Mouse (Mus musculus): ENCODE measurements around the gene Serinc5. TPM values are rescaled to one million over a fixed set of nuclear protein-coding genes. Genes with fewer than 3 reads are reported as not detected.
A peak's percentile ranks its signal among the peaks of the same experiment; 100 is the strongest.
"Not testable (repeated sequence)": the region's sequence is repeated elsewhere in the genome, so short reads cannot be mapped to it uniquely, and the experiment has no call there.

Gene Serinc5
- polyA plus RNA-seq, 1 experiment from 2014 or later: 10.6 TPM

- Histone ChIP-seq H3K4me3 (no peak overlapping the region), H3K9me3 (no peaks in the 10 kb centered on the region), H3K36me3 (no peaks in the 10 kb centered on the region), H3K27me3 (ENCODE audit: insufficient read depth, poor library complexity, severe bottlenecking) (peaks cover 3% of the 10 kb centered on the region; the same call in 1 of the 2 replicates), H3K4me1 (replicated peaks) (peaks cover 25% of the 10 kb centered on the region), H3K27ac (no peak overlapping the region)
- 85% methylated on average over 7 of the region's 7 CpGs for WGBS
- DNase-seq (ENCODE audit: low spot score): no peak
These were observed 68.8 kb downstream of the Serinc5 start for GRCm38 (mm10) chr13:92679661-92680060.

- peaks cover 18% of the 10 kb centered on the region for H3K4me1 ChIP-seq (replicated peaks)
- H3K9me3 ChIP-seq: peaks cover 3% of the 10 kb centered on the region; the same call in 1 of the 2 replicates
- 86% methylated on average over 2 of the region's 2 CpGs for WGBS
- peaks cover 11% of the 10 kb centered on the region; the same call in 1 of the 2 replicates for H3K27me3 ChIP-seq (ENCODE audit: insufficient read depth, poor library complexity, severe bottlenecking)
- no peak overlapping the region for H3K27ac ChIP-seq
- no peak overlapping the region for H3K4me3 ChIP-seq
- H3K36me3 ChIP-seq: peaks cover 12% of the 10 kb centered on the region
- no peak for DNase-seq (ENCODE audit: low spot score)
These were observed 70.7 kb downstream of the Serinc5 start for GRCm38 (mm10) chr13:92681541-92681940.

DNA sequence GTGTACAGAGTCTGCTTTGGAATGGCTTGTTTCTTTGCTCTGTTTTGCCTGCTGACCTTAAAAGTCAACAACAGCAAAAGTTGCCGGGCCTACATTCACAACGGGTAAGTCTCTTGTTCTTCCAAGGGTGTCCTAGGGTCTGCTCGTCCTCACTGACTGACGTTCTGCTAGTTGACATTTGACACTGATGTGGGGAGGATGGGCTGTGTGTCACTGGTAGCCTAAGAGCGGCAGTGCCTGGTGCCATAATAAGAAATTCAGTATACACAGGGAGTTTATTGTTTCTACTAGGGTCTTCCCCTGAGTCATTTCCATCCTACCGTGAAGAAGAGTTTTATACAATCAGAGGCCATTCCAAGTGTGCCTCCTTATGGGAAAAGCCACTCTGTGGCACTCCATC is 71.9 kb downstream of the Serinc5 start:
- H3K9me3 ChIP-seq: peaks cover 6% of the 10 kb centered on the region; the same call in 1 of the 2 replicates
- DNase-seq (ENCODE audit: low spot score): peak; percentile 15
- H3K4me1 ChIP-seq (replicated peaks): peaks cover 15% of the 10 kb centered on the region
- WGBS: 19% methylated on average over 6 of the region's 6 CpGs
- peak overlapping the region; percentile 40; the same call in 1 of the 2 replicates for H3K27ac ChIP-seq
- H3K36me3 ChIP-seq: peaks cover 21% of the 10 kb centered on the region
- peaks cover 11% of the 10 kb centered on the region; the same call in 1 of the 2 replicates for H3K27me3 ChIP-seq (ENCODE audit: insufficient read depth, poor library complexity, severe bottlenecking)
- H3K4me3 ChIP-seq: no peak overlapping the region

- Histone ChIP-seq H3K4me1 (replicated peaks) (peaks cover 15% of the 10 kb centered on the region), H3K36me3 (peaks cover 27% of the 10 kb centered on the region), H3K4me3 (no peak overlapping the region), H3K27ac (peak overlapping the region; percentile 40; the same call in 1 of the 2 replicates), H3K9me3 (peaks cover 6% of the 10 kb centered on the region; the same call in 1 of the 2 replicates), H3K27me3 (ENCODE audit: insufficient read depth, poor library complexity, severe bottlenecking) (peaks cover 11% of the 10 kb centered on the region; the same call in 1 of the 2 replicates)
- no peak for DNase-seq (ENCODE audit: low spot score)
- WGBS: 64% methylated on average over 4 of the region's 4 CpGs
These were observed 72.6 kb downstream of the Serinc5 start for GRCm38 (mm10) chr13:92683464-92683863.

GRCm38 (mm10) chr13:92684310-92684709 is 73.4 kb downstream of the Serinc5 start:
- 90% methylated on average over 4 of the region's 4 CpGs for WGBS
- DNase-seq (ENCODE audit: low spot score): no peak
- H3K27ac ChIP-seq: no peak overlapping the region
- H3K9me3 ChIP-seq: peaks cover 6% of the 10 kb centered on the region; the same call in 1 of the 2 replicates
- peaks cover 29% of the 10 kb centered on the region for H3K36me3 ChIP-seq
- H3K4me1 ChIP-seq (replicated peaks): peaks cover 15% of the 10 kb centered on the region
- peaks cover 11% of the 10 kb centered on the region; the same call in 1 of the 2 replicates for H3K27me3 ChIP-seq (ENCODE audit: insufficient read depth, poor library complexity, severe bottlenecking)
- H3K4me3 ChIP-seq: no peak overlapping the region

GRCm38 (mm10) chr13:92685273-92685672 is 74.4 kb downstream of the Serinc5 start:
- Histone ChIP-seq H3K27me3 (ENCODE audit: insufficient read depth, poor library complexity, severe bottlenecking) (peaks cover 11% of the 10 kb centered on the region; the same call in 1 of the 2 replicates), H3K27ac (no peak overlapping the region), H3K9me3 (peaks cover 6% of the 10 kb centered on the region; the same call in 1 of the 2 replicates), H3K36me3 (peaks cover 29% of the 10 kb centered on the region), H3K4me1 (replicated peaks) (peaks cover 15% of the 10 kb centered on the region), H3K4me3 (no peak overlapping the region)
- 90% methylated on average over 4 of the region's 4 CpGs for whole genome bisulfite sequencing
- DNase-seq (ENCODE audit: low spot score): no peak

GRCm38 (mm10) chr13:92687151-92687550 is 76.3 kb downstream of the Serinc5 start:
- not testable (repeated sequence) for H3K4me3 ChIP-seq; H3K27ac ChIP-seq; DNase-seq (ENCODE audit: low spot score); H3K27me3 ChIP-seq (ENCODE audit: insufficient read depth, poor library complexity, severe bottlenecking); H3K9me3 ChIP-seq
- H3K36me3 ChIP-seq: peaks cover 29% of the 10 kb centered on the region
- 84% methylated on average over 1 of the region's 1 CpGs for WGBS
- H3K4me1 ChIP-seq (replicated peaks): peaks cover 15% of the 10 kb centered on the region

GRCm38 (mm10) chr13:92689061-92689460 is 78.2 kb downstream of the Serinc5 start:
- H3K4me3 ChIP-seq: no peak overlapping the region
- peaks cover 21% of the 10 kb centered on the region; the same call in 1 of the 2 replicates for H3K27me3 ChIP-seq (ENCODE audit: insufficient read depth, poor library complexity, severe bottlenecking)
- peaks cover 6% of the 10 kb centered on the region; the same call in 1 of the 2 replicates for H3K9me3 ChIP-seq
- no peaks in the 10 kb centered on the region for H3K4me1 ChIP-seq (replicated peaks)
- 93% methylated on average over 2 of the region's 2 CpGs for WGBS
- H3K27ac ChIP-seq: no peak overlapping the region
- no peak for DNase-seq (ENCODE audit: low spot score)
- H3K36me3 ChIP-seq: peaks cover 29% of the 10 kb centered on the region

- Histone ChIP-seq H3K4me3 (no peak overlapping the region), H3K27me3 (ENCODE audit: insufficient read depth, poor library complexity, severe bottlenecking) (peaks cover 54% of the 10 kb centered on the region), H3K4me1 (replicated peaks) (peaks cover 9% of the 10 kb centered on the region), H3K9me3 (no peaks in the 10 kb centered on the region), H3K36me3 (no peaks in the 10 kb centered on the region), H3K27ac (no peak overlapping the region)
- WGBS: 74% methylated on average over 10 of the region's 10 CpGs
- DNase-seq (ENCODE audit: low spot score): peak; percentile 1
These were observed 83.1 kb downstream of the Serinc5 start for GRCm38 (mm10) chr13:92693866-92694550.

DNA sequence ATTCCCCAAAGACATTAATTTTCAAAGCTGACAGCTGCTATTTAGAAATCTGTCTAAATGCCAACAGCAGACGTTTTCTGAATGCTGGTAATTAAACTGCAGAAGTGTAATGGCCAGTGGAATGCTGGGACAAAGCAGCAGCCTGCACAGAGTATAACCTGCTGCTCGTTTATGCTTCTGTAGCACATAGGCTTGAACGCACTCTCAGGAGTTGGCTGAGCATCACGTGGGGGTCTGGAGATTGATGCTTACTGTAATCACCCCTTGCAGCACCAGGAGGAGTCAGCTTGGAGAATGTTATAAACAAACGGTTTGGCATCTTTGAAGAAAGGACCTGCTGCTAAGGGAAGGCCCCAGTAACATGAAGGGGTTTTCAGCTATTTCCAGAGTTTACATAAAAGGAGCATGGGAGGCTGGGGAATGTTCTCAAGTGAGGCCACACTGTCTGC is 85.6 kb downstream of the Serinc5 start:
- H3K4me3 ChIP-seq: no peak overlapping the region
- peaks cover 15% of the 10 kb centered on the region for H3K4me1 ChIP-seq (replicated peaks)
- no peak overlapping the region for H3K27ac ChIP-seq
- H3K27me3 ChIP-seq (ENCODE audit: insufficient read depth, poor library complexity, severe bottlenecking): peaks cover 77% of the 10 kb centered on the region
- H3K9me3 ChIP-seq: no peaks in the 10 kb centered on the region
- H3K36me3 ChIP-seq: 0 out of 2 replicates have a peak, but pooled peaks cover 2% of the 10 kb centered on the region
- no peak for DNase-seq (ENCODE audit: low spot score)
- WGBS: 59% methylated on average over 5 of the region's 5 CpGs

- Histone ChIP-seq H3K4me1 (replicated peaks) (peaks cover 15% of the 10 kb centered on the region), H3K36me3 (0 out of 2 replicates have a peak, but pooled peaks cover 3% of the 10 kb centered on the region), H3K4me3 (no peak overlapping the region), H3K27ac (no peak overlapping the region), H3K27me3 (ENCODE audit: insufficient read depth, poor library complexity, severe bottlenecking) (peaks cover 84% of the 10 kb centered on the region), H3K9me3 (no peaks in the 10 kb centered on the region)
- DNase-seq (ENCODE audit: low spot score): no peak
- 86% methylated on average over 4 of the region's 4 CpGs for WGBS
These were observed 86.2 kb downstream of the Serinc5 start for GRCm38 (mm10) chr13:92697141-92697540.

GRCm38 (mm10) chr13:92698781-92699180 is 87.9 kb downstream of the Serinc5 start:
- 53% methylated on average over 9 of the region's 9 CpGs for WGBS
- DNase-seq (ENCODE audit: low spot score): peak; percentile 5

DNA sequence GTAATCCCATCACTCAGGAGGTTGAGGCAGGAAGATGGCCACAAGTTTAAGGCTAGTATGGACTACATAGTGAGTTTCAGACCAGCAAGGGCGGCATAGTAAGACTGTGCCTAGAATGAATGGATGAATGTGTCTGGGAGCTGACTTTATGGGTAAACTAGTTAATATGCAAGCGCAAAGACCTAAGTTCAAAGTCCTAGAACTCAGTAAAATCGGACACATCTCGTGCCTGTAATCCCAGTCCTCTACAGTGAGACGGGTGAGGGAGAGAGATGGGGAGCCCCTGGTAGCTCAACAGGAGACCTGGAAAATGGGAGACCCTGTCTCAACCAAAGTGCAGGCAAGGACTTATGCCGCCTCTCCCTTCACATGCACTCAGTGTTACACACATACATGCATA is 88.5 kb downstream of the Serinc5 start:
- Histone ChIP-seq H3K27ac (no peak overlapping the region), H3K4me3 (no peak overlapping the region), H3K4me1 (replicated peaks) (peaks cover 33% of the 10 kb centered on the region), H3K36me3 (0 out of 2 replicates have a peak, but pooled peaks cover 3% of the 10 kb centered on the region), H3K27me3 (ENCODE audit: insufficient read depth, poor library complexity, severe bottlenecking) (peaks cover 74% of the 10 kb centered on the region), H3K9me3 (no peaks in the 10 kb centered on the region)
- WGBS: 90% methylated on average over 6 of the region's 6 CpGs
- DNase-seq (ENCODE audit: low spot score): no peak

More at GRCm38 (mm10) chr13:92698781-92699180, 87.9 kb downstream of the Serinc5 start:
- H3K36me3 ChIP-seq: 0 out of 2 replicates have a peak, but pooled peaks cover 3% of the 10 kb centered on the region
- peaks cover 80% of the 10 kb centered on the region for H3K27me3 ChIP-seq (ENCODE audit: insufficient read depth, poor library complexity, severe bottlenecking)
- no peak overlapping the region for H3K27ac ChIP-seq
- H3K4me3 ChIP-seq: no peak overlapping the region
- H3K4me1 ChIP-seq (replicated peaks): peaks cover 29% of the 10 kb centered on the region
- no peaks in the 10 kb centered on the region for H3K9me3 ChIP-seq

Data from hindbrain, embryonic 10.5 days (tissue).